Mouse (Mus musculus) liver, embryonic 14.5 days (tissue): ENCODE data around the gene Olfr641.

Experiments
- CTCF ChIP-seq: IDR thresholded peaks from 2 replicates; pipeline ENCODE4 v1.5.1; 2016; ENCODE audit warnings: antibody characterized with exemption, low read depth, control low read depth
- EP300 ChIP-seq: IDR thresholded peaks from 2 replicates; pipeline ENCODE4 v1.6.1; 2016; ENCODE audit warnings: antibody characterized with exemption, low read depth

- no peak for TF ChIP-seq CTCF
- no peak for TF ChIP-seq EP300
Measured at GRCm38 (mm10) chr7:104035145-104035544, at the start of gene Olfr641.
